Mouse (Mus musculus) cerebellum, adult 2 months (tissue): Measurements from ENCODE around the gene Plcb3.

Experiments used
- CTCF ChIP-seq: fragments of 200-500 bp; IDR thresholded peaks from 2 replicates; pipeline ENCODE4 v1.5.1; 2011; ENCODE audit warnings: low read depth, mild to moderate bottlenecking, control low read depth, low read length, moderate library complexity, borderline replicate concordance; ENCODE audit not compliant: insufficient read depth
- POLR2A ChIP-seq: fragments of 200-500 bp; IDR thresholded peaks from 2 replicates; pipeline ENCODE4 v1.6.1; 2011; ENCODE audit warnings: low read length, control low read depth, borderline replicate concordance; ENCODE audit not compliant: insufficient read depth

- TF ChIP-seq CTCF (no peak), POLR2A (no peak)
Measured at GRCm38 (mm10) chr19:7006892-7007593, 30.8 kb upstream of the Plcb3 start.
